Mouse (Mus musculus): ENCODE data around the gene Mpped2. TPM values are rescaled to one million over a fixed set of nuclear protein-coding genes. Genes with fewer than 3 reads are reported as not detected.

Gene Mpped2
- total and polyA plus RNA-seq, 3 experiments = 0.04 to 0.10 TPM; not detected in 1

DNA sequence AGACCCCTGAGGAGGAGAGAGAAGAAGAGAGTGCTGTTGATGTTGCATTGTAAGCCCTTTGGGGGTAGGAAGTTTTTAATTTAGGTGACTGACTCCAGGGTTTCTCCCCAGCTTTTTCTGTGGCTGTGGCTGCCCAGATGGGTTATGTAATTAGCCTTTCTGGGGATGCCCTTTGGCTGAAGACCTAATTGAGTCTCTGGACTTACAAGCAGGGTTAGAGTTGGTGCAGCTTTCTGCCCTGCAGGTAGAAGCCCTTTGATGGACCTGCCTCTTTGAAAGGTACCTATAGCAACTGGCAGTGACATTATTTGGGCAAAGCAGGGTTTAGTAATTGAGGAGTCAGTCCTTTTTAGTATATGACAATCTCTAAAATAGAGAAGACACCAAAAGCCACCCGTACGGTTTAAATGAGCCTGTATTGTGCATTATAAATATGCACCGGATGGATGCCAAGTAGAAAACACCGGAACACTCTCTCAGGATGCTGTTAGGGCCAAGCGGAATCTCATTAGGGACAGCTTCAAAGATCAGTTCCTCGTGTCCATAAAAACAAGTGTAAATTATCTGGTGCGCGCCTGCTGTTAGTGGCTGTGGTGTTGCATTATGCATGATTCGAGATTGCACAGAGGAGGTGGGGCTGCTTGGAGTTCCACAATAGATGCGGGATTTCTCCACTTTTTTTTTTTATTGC is 22.8 kb downstream of the Mpped2 start:
- H3K27me3 ChIP-seq (ENCODE audit: control insufficient read depth in 1 of 2, insufficient read depth in 2 of 2, low read length in 2 of 2) = no peaks in the 10 kb centered on the region
- no peaks in the 10 kb centered on the region for H3K36me3 ChIP-seq (ENCODE audit: control insufficient read depth in 1 of 2, insufficient read depth in 2 of 2, low read length in 2 of 2)
- H3K4me1 ChIP-seq (ENCODE audit: control insufficient read depth in 1 of 2, insufficient read depth in 2 of 2, low read length in 2 of 2) = no peaks in the 10 kb centered on the region
- H3K9ac ChIP-seq (ENCODE audit: control insufficient read depth, low read depth, low read length, poor library complexity, severe bottlenecking) = no peak overlapping the region
- H3K4me3 ChIP-seq (ENCODE audit: control insufficient read depth in 1 of 2, insufficient read depth in 1 of 2, low read depth in 2 of 2, low read length in 2 of 2) = no peak overlapping the region
- H3K27ac ChIP-seq (ENCODE audit: control insufficient read depth, low read depth, low read length) = no peak overlapping the region
- no peak for TF ChIP-seq CTCF (IDR thresholded peaks at IDR 0.05 in 2 of 3, conservative IDR thresholded peaks at IDR 0.05 in 1 of 3; ENCODE audit: control insufficient read depth in 1 of 3, insufficient read depth in 1 of 3, low read depth in 2 of 3, low read length in 3 of 3, poor library complexity in 1 of 3, severe bottlenecking in 1 of 3)
- no peak for TF ChIP-seq GATA1 (IDR thresholded peaks at IDR 0.05; ENCODE audit: low read depth, low read length)
- no peak for TF ChIP-seq ZMIZ1 (IDR thresholded peaks at IDR 0.05; ENCODE audit: low read depth, low read length)
- TF ChIP-seq MAX (IDR thresholded peaks at IDR 0.05; ENCODE audit: low read length) = no peak
- TF ChIP-seq ZC3H11A (IDR thresholded peaks at IDR 0.05; ENCODE audit: low read depth, low read length) = no peak
- TF ChIP-seq UBTF (IDR thresholded peaks at IDR 0.05; ENCODE audit: borderline replicate concordance, insufficient read depth, low read depth, low read length) = no peak
- TF ChIP-seq KAT2A (conservative IDR thresholded peaks at IDR 0.05; ENCODE audit: low read depth, low read length) = no peak
- TF ChIP-seq RCOR1 (IDR thresholded peaks at IDR 0.05; ENCODE audit: low read depth, low read length) = no peak
- TF ChIP-seq ZNF384 (IDR thresholded peaks at IDR 0.05; ENCODE audit: low read depth, low read length) = no peak
- no peak for TF ChIP-seq MAFK (IDR thresholded peaks at IDR 0.05; ENCODE audit: borderline replicate concordance, low read depth, low read length)
- no peak for TF ChIP-seq MAZ (IDR thresholded peaks at IDR 0.05; ENCODE audit: low read depth, low read length)
- no peak for TF ChIP-seq MYB (IDR thresholded peaks at IDR 0.05; ENCODE audit: low read depth, low read length)
- no peak for TF ChIP-seq USF1 (IDR thresholded peaks at IDR 0.05; ENCODE audit: low read depth, low read length)
- TF ChIP-seq POLR2A (IDR thresholded peaks at IDR 0.05; ENCODE audit: control insufficient read depth in 1 of 2, insufficient read depth in 1 of 2, low read depth in 1 of 2, low read length in 2 of 2, poor library complexity in 1 of 2) = no peak
- no peak for TF ChIP-seq MXI1 (IDR thresholded peaks at IDR 0.05; ENCODE audit: low read depth, low read length)
- TF ChIP-seq SIN3A (IDR thresholded peaks at IDR 0.05; ENCODE audit: low read length) = no peak
- no peak for TF ChIP-seq ZKSCAN1 (IDR thresholded peaks at IDR 0.05; ENCODE audit: low read depth, low read length)
- no peak for TF ChIP-seq CHD2 (IDR thresholded peaks at IDR 0.05; ENCODE audit: low read length)
- H3K79me2 ChIP-seq (ENCODE audit: control insufficient read depth, insufficient read depth, low read length, poor library complexity) = no peaks in the 10 kb centered on the region
- H3K9me3 ChIP-seq (replicated peaks; ENCODE audit: insufficient read depth, low read length) = no peaks in the 10 kb centered on the region
- no peak for DNase-seq (ENCODE audit: low read depth, low spot score)

DNA sequence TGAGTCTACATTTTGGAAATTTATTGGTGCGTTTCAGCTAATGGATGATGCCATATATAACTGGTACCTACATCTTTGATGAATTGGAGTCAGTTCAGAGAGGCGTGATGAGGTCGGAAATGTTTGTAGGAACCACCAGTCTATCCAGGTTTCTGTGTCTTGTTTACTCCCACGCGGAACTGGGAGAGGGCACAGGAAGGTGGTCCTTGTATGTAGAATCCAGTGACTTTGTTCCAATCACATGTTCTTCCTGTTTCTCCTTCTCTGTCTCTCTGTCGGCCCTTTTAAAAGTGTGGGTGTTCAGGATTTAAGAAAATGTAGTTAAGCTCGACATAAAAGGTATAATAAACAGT is 23.3 kb downstream of the Mpped2 start:
- H3K36me3 ChIP-seq (ENCODE audit: control insufficient read depth in 1 of 2, insufficient read depth in 2 of 2, low read length in 2 of 2) = no peaks in the 10 kb centered on the region
- H3K4me3 ChIP-seq (ENCODE audit: control insufficient read depth in 1 of 2, insufficient read depth in 1 of 2, low read depth in 2 of 2, low read length in 2 of 2) = no peak overlapping the region
- no peaks in the 10 kb centered on the region for H3K4me1 ChIP-seq (ENCODE audit: control insufficient read depth in 1 of 2, insufficient read depth in 2 of 2, low read length in 2 of 2)
- H3K27me3 ChIP-seq (ENCODE audit: control insufficient read depth in 1 of 2, insufficient read depth in 2 of 2, low read length in 2 of 2) = no peaks in the 10 kb centered on the region
- no peak overlapping the region for H3K27ac ChIP-seq (ENCODE audit: control insufficient read depth, low read depth, low read length)
- TF ChIP-seq CTCF (IDR thresholded peaks at IDR 0.05 in 2 of 3, conservative IDR thresholded peaks at IDR 0.05 in 1 of 3; ENCODE audit: control insufficient read depth in 1 of 3, insufficient read depth in 1 of 3, low read depth in 2 of 3, low read length in 3 of 3, poor library complexity in 1 of 3, severe bottlenecking in 1 of 3) (no peak), MXI1 (IDR thresholded peaks at IDR 0.05; ENCODE audit: low read depth, low read length) (no peak), ETS1 (IDR thresholded peaks at IDR 0.05; ENCODE audit: low read depth, low read length) (no peak), RAD21 (IDR thresholded peaks at IDR 0.05; ENCODE audit: low read depth, low read length) (no peak), GABPA (IDR thresholded peaks at IDR 0.05; ENCODE audit: low read depth, low read length) (no peak), CHD1 (IDR thresholded peaks at IDR 0.05; ENCODE audit: low read depth, low read length) (no peak), MAFK (IDR thresholded peaks at IDR 0.05; ENCODE audit: borderline replicate concordance, low read depth, low read length) (no peak)
- DNase-seq (ENCODE audit: low read depth, low spot score) = no peak
- no peaks in the 10 kb centered on the region for H3K79me2 ChIP-seq (ENCODE audit: control insufficient read depth, insufficient read depth, low read length, poor library complexity)
- no peaks in the 10 kb centered on the region for H3K9me3 ChIP-seq (replicated peaks; ENCODE audit: insufficient read depth, low read length)
- H3K9ac ChIP-seq (ENCODE audit: control insufficient read depth, low read depth, low read length, poor library complexity, severe bottlenecking) = no peak overlapping the region
